Mouse (Mus musculus): ENCODE measurements around the gene Rela. TPM values are rescaled to one million over a fixed set of nuclear protein-coding genes. Genes with fewer than 3 reads are reported as not detected.
A peak's percentile ranks its signal among the peaks of the same experiment; 100 is the strongest.

Rela gene
- polyA plus RNA-seq, 1 experiment from 2014 or later: 36.0 TPM

GRCm38 (mm10) chr19:5609547-5610404 lies 27.5 kb upstream of the Rela start, which contains the start of gene Kat5:
Kat5 (minus strand) TSS chr19:5610237.
- H3K36me3 ChIP-seq: peaks cover 43% of the 10 kb centered on the region
- H3K9me3 ChIP-seq: no peaks in the 10 kb centered on the region
- peak within 1 kb of the TSS; percentile 82 for H3K4me3 ChIP-seq
- H3K27me3 ChIP-seq (ENCODE audit: insufficient read depth, poor library complexity, severe bottlenecking): no peaks in the 10 kb centered on the region
- DNase-seq (ENCODE audit: low spot score): peak; percentile 97
- H3K27ac ChIP-seq: peak within 1 kb of the TSS; percentile 100
- under 1% methylated on average over 55 of the region's 55 CpGs for WGBS
- H3K4me1 ChIP-seq (replicated peaks): peaks cover 29% of the 10 kb centered on the region

- 0 out of 2 replicates have a peak, but pooled peaks cover 5% of the 10 kb centered on the region for H3K27me3 ChIP-seq (ENCODE audit: insufficient read depth, poor library complexity, severe bottlenecking)
- DNase-seq (ENCODE audit: low spot score): no peak
- no peaks in the 10 kb centered on the region for H3K9me3 ChIP-seq
- H3K36me3 ChIP-seq: peaks cover 21% of the 10 kb centered on the region
- no peak overlapping the region for H3K4me3 ChIP-seq
- WGBS: 76% methylated on average over 1 of the region's 1 CpGs
- peaks cover 29% of the 10 kb centered on the region for H3K4me1 ChIP-seq (replicated peaks)
- H3K27ac ChIP-seq: no peak overlapping the region
Measured at GRCm38 (mm10) chr19:5611973-5612372, 25.3 kb upstream of the Rela start.

GRCm38 (mm10) chr19:5612762-5613411 lies 24.4 kb upstream of the Rela start:
- 71% methylated on average over 3 of the region's 3 CpGs for WGBS
- H3K36me3 ChIP-seq: peaks cover 12% of the 10 kb centered on the region
- H3K4me3 ChIP-seq: no peak overlapping the region
- no peak for DNase-seq (ENCODE audit: low spot score)
- H3K27me3 ChIP-seq (ENCODE audit: insufficient read depth, poor library complexity, severe bottlenecking): 0 out of 2 replicates have a peak, but pooled peaks cover 8% of the 10 kb centered on the region
- peaks cover 29% of the 10 kb centered on the region for H3K4me1 ChIP-seq (replicated peaks)
- H3K27ac ChIP-seq: no peak overlapping the region
- no peaks in the 10 kb centered on the region for H3K9me3 ChIP-seq

- Histone ChIP-seq H3K4me3 (no peak overlapping the region), H3K27ac (no peak overlapping the region), H3K9me3 (no peaks in the 10 kb centered on the region), H3K36me3 (no peaks in the 10 kb centered on the region), H3K4me1 (replicated peaks) (peaks cover 12% of the 10 kb centered on the region), H3K27me3 (ENCODE audit: insufficient read depth, poor library complexity, severe bottlenecking) (0 out of 2 replicates have a peak, but pooled peaks cover 8% of the 10 kb centered on the region)
- 82% methylated on average over 2 of the region's 2 CpGs for WGBS
- DNase-seq (ENCODE audit: low spot score): no peak
Measured at GRCm38 (mm10) chr19:5614953-5615352, 22.3 kb upstream of the Rela start.

GRCm38 (mm10) chr19:5620007-5620406 lies 17.3 kb upstream of the Rela start:
- no peak overlapping the region for H3K4me3 ChIP-seq
- H3K27ac ChIP-seq: no peak overlapping the region
- no peaks in the 10 kb centered on the region for H3K4me1 ChIP-seq (replicated peaks)
- no peak for DNase-seq (ENCODE audit: low spot score)
- no peaks in the 10 kb centered on the region for H3K9me3 ChIP-seq
- no peaks in the 10 kb centered on the region for H3K36me3 ChIP-seq
- WGBS: 91% methylated on average over 4 of the region's 4 CpGs
- H3K27me3 ChIP-seq (ENCODE audit: insufficient read depth, poor library complexity, severe bottlenecking): 0 out of 2 replicates have a peak, but pooled peaks cover 8% of the 10 kb centered on the region

GRCm38 (mm10) chr19:5621884-5622283 lies 15.4 kb upstream of the Rela start:
- H3K27ac ChIP-seq: no peak overlapping the region
- 86% methylated on average over 5 of the region's 5 CpGs for WGBS
- H3K27me3 ChIP-seq (ENCODE audit: insufficient read depth, poor library complexity, severe bottlenecking): 0 out of 2 replicates have a peak, but pooled peaks cover 3% of the 10 kb centered on the region
- no peak for DNase-seq (ENCODE audit: low spot score)
- H3K4me3 ChIP-seq: no peak overlapping the region
- no peaks in the 10 kb centered on the region for H3K4me1 ChIP-seq (replicated peaks)
- no peaks in the 10 kb centered on the region for H3K9me3 ChIP-seq
- H3K36me3 ChIP-seq: no peaks in the 10 kb centered on the region

- Histone ChIP-seq H3K36me3 (no peaks in the 10 kb centered on the region), H3K4me1 (replicated peaks) (no peaks in the 10 kb centered on the region), H3K9me3 (no peaks in the 10 kb centered on the region), H3K27me3 (ENCODE audit: insufficient read depth, poor library complexity, severe bottlenecking) (no peaks in the 10 kb centered on the region), H3K4me3 (no peak overlapping the region), H3K27ac (no peak overlapping the region)
- WGBS: 87% methylated on average over 8 of the region's 8 CpGs
- DNase-seq (ENCODE audit: low spot score): no peak
Measured at GRCm38 (mm10) chr19:5625311-5625710, 12.0 kb upstream of the Rela start.

GRCm38 (mm10) chr19:5629907-5630306 lies 7.4 kb upstream of the Rela start:
- H3K9me3 ChIP-seq: no peaks in the 10 kb centered on the region
- no peaks in the 10 kb centered on the region for H3K4me1 ChIP-seq (replicated peaks)
- H3K27ac ChIP-seq: no peak overlapping the region
- DNase-seq (ENCODE audit: low spot score): no peak
- no peak overlapping the region for H3K4me3 ChIP-seq
- no peaks in the 10 kb centered on the region for H3K27me3 ChIP-seq (ENCODE audit: insufficient read depth, poor library complexity, severe bottlenecking)
- H3K36me3 ChIP-seq: no peaks in the 10 kb centered on the region

- H3K27me3 ChIP-seq (ENCODE audit: insufficient read depth, poor library complexity, severe bottlenecking): no peaks in the 10 kb centered on the region
- H3K9me3 ChIP-seq: no peaks in the 10 kb centered on the region
- H3K36me3 ChIP-seq: no peaks in the 10 kb centered on the region
- WGBS: 77% methylated on average over 9 of the region's 9 CpGs
- peaks cover 12% of the 10 kb centered on the region for H3K4me1 ChIP-seq (replicated peaks)
- DNase-seq (ENCODE audit: low spot score): no peak
- H3K27ac ChIP-seq: no peak overlapping the region
- H3K4me3 ChIP-seq: no peak overlapping the region
Measured at GRCm38 (mm10) chr19:5632120-5632519, 5.2 kb upstream of the Rela start.

- WGBS: 81% methylated on average over 7 of the region's 7 CpGs
- Histone ChIP-seq H3K27ac (no peak overlapping the region), H3K36me3 (peaks cover 25% of the 10 kb centered on the region), H3K4me3 (0 out of 2 replicates have a peak overlapping the region, but pooled peaks have one; percentile 87), H3K9me3 (no peaks in the 10 kb centered on the region), H3K4me1 (replicated peaks) (peaks cover 37% of the 10 kb centered on the region), H3K27me3 (ENCODE audit: insufficient read depth, poor library complexity, severe bottlenecking) (no peaks in the 10 kb centered on the region)
- no peak for DNase-seq (ENCODE audit: low spot score)
Measured at GRCm38 (mm10) chr19:5636036-5636570, 1.2 kb upstream of the Rela start.

- Histone ChIP-seq H3K36me3 (peaks cover 30% of the 10 kb centered on the region), H3K27me3 (ENCODE audit: insufficient read depth, poor library complexity, severe bottlenecking) (no peaks in the 10 kb centered on the region), H3K27ac (peak overlapping the region; percentile 97), H3K4me3 (peak overlapping the region; percentile 87), H3K9me3 (no peaks in the 10 kb centered on the region), H3K4me1 (replicated peaks) (peaks cover 37% of the 10 kb centered on the region)
- DNase-seq (ENCODE audit: low spot score): no peak
- WGBS: 45% methylated on average over 12 of the region's 12 CpGs
Measured at GRCm38 (mm10) chr19:5636571-5637041, 677 bp upstream of the Rela start.

GRCm38 (mm10) chr19:5638416-5639005 lies 1.2 kb downstream of the Rela start:
- H3K9me3 ChIP-seq: no peaks in the 10 kb centered on the region
- H3K4me1 ChIP-seq (replicated peaks): peaks cover 37% of the 10 kb centered on the region
- no peak for DNase-seq (ENCODE audit: low spot score)
- peak overlapping the region; percentile 87 for H3K4me3 ChIP-seq
- peaks cover 48% of the 10 kb centered on the region for H3K36me3 ChIP-seq
- WGBS: 92% methylated on average over 18 of the region's 18 CpGs
- H3K27me3 ChIP-seq (ENCODE audit: insufficient read depth, poor library complexity, severe bottlenecking): no peaks in the 10 kb centered on the region
- H3K27ac ChIP-seq: peak overlapping the region; percentile 97; the same call in 1 of the 2 replicates

Measured in hindbrain, embryonic 10.5 days (tissue).